Mouse (Mus musculus) stomach, embryonic 14.5 days (tissue): ENCODE data around the gene Sept9. TPM values are rescaled to one million over a fixed set of nuclear protein-coding genes. Genes with fewer than 3 reads are reported as not detected.

Source experiments
- ATAC-seq: fragments of 200-750 bp; cut with Nextera tagmentation; 2 replicates; pipeline ENCODE4 v1.8.0; 2017; ENCODE audit warnings: low read depth, moderate TSS enrichment; ENCODE audit not compliant: insufficient number of reproducible peaks, insufficient read depth, low FRiP score
- H3K27ac ChIP-seq: fragments of 300-500 bp; sonication (generic); 2 replicates; pipeline ENCODE4 v1.5.1; 2014; ENCODE audit warnings: mild to moderate bottlenecking, low read length, moderate library complexity, mixed read lengths
- H3K27me3 ChIP-seq: fragments of 300-500 bp; sonication (generic); 2 replicates; pipeline ENCODE4 v1.6.1; 2014; ENCODE audit warnings: low read length, control low read depth, mixed read lengths; ENCODE audit not compliant: control insufficient read depth, insufficient read depth
- H3K36me3 ChIP-seq: fragments of 300-500 bp; sonication (generic); 2 replicates; pipeline ENCODE4 v1.6.1; 2014; ENCODE audit warnings: mild to moderate bottlenecking, control low read depth, low read length, moderate library complexity, mixed read lengths; ENCODE audit not compliant: control insufficient read depth, insufficient read depth
- H3K4me1 ChIP-seq: fragments of 300-500 bp; sonication (generic); 2 replicates; pipeline ENCODE4 v1.6.1; 2014; ENCODE audit warnings: low read length, control low read depth, mixed read lengths; ENCODE audit not compliant: control insufficient read depth, insufficient read depth
- H3K4me2 ChIP-seq: fragments of 300-500 bp; sonication (generic); replicated peaks from 2 replicates; pipeline ENCODE4 v1.6.1; 2014; ENCODE audit warnings: low read depth, low read length, control low read depth
- H3K4me3 ChIP-seq: fragments of 300-500 bp; sonication (generic); 2 replicates; pipeline ENCODE4 v1.5.1; 2014; ENCODE audit warnings: low read depth, low read length, control low read depth
- H3K9ac ChIP-seq: fragments of 300-500 bp; sonication (generic); replicated peaks from 2 replicates; pipeline ENCODE4 v1.6.1; 2014; ENCODE audit warnings: low read depth, mild to moderate bottlenecking, control low read depth, low read length, moderate library complexity, mixed read lengths
- H3K9me3 ChIP-seq: fragments of 300-500 bp; sonication (generic); 2 replicates; pipeline ENCODE4 v1.6.1; 2016; ENCODE audit warnings: low read depth, low read length, control low read depth; ENCODE audit not compliant: control insufficient read depth
- WGBS: fragments of 180-500 bp; shearing (Covaris S2); extraction: QIAGEN DNeasy Blood & Tissue Kit; methylation state at CpG from one replicate; pipeline ENCODE4 v1.1.7; 2014; 5-methylcytosine and 5-hydroxymethylcytosine counted together
- polyA plus RNA-seq: library from polyadenylated mRNA; unstranded; fragments of >200 nt; fragmentation: Nextera tagmentation; extraction: Ambion mirVana; gene quantifications from 2 replicates; pipeline ENCODE4 v1.2.1, GENCODE M21; 2014

Gene Sept9
- polyA plus RNA-seq, 1 experiment from 2014 or later = 106 TPM

- Histone ChIP-seq H3K36me3 (no peaks in the 10 kb centered on the region), H3K4me1 (peaks cover 39% of the 10 kb centered on the region), H3K27me3 (no peaks in the 10 kb centered on the region), H3K27ac (no peak overlapping the region), H3K9ac (no peak overlapping the region), H3K4me2 (no peak overlapping the region), H3K9me3 (no peaks in the 10 kb centered on the region), H3K4me3 (no peak overlapping the region)
- WGBS = 41% methylated on average over 12 of the region's 12 CpGs
- ATAC-seq = no peak
Observed at GRCm38 (mm10) chr11:117325468-117326139, 126.1 kb downstream of the Sept9 start.

GRCm38 (mm10) chr11:117326140-117326725 lies 126.8 kb downstream of the Sept9 start:
- no peak overlapping the region for H3K9ac ChIP-seq
- WGBS = 66% methylated on average over 4 of the region's 4 CpGs
- ATAC-seq = no peak
- no peaks in the 10 kb centered on the region for H3K36me3 ChIP-seq
- H3K9me3 ChIP-seq = no peaks in the 10 kb centered on the region
- H3K27me3 ChIP-seq = no peaks in the 10 kb centered on the region
- H3K4me2 ChIP-seq = no peak overlapping the region
- H3K27ac ChIP-seq = peak overlapping the region; percentile 3; the same call in 1 of the 2 replicates
- peaks cover 42% of the 10 kb centered on the region for H3K4me1 ChIP-seq
- no peak overlapping the region for H3K4me3 ChIP-seq

- Histone ChIP-seq H3K27ac (no peak overlapping the region), H3K4me2 (no peak overlapping the region), H3K9ac (no peak overlapping the region), H3K4me1 (peaks cover 49% of the 10 kb centered on the region), H3K4me3 (no peak overlapping the region), H3K27me3 (no peaks in the 10 kb centered on the region), H3K36me3 (no peaks in the 10 kb centered on the region), H3K9me3 (no peaks in the 10 kb centered on the region)
- ATAC-seq = no peak
- WGBS = 69% methylated on average over 16 of the region's 16 CpGs
Observed at GRCm38 (mm10) chr11:117326867-117327600, 127.6 kb downstream of the Sept9 start.

- Histone ChIP-seq H3K27me3 (no peaks in the 10 kb centered on the region), H3K4me2 (no peak overlapping the region), H3K4me3 (no peak overlapping the region), H3K36me3 (no peaks in the 10 kb centered on the region), H3K4me1 (peaks cover 51% of the 10 kb centered on the region), H3K27ac (no peak overlapping the region), H3K9ac (no peak overlapping the region), H3K9me3 (no peaks in the 10 kb centered on the region)
- WGBS = 75% methylated on average over 5 of the region's 5 CpGs
- ATAC-seq = no peak
Observed at GRCm38 (mm10) chr11:117327633-117328032, 128.2 kb downstream of the Sept9 start.

- H3K36me3 ChIP-seq = no peaks in the 10 kb centered on the region
- no peak overlapping the region for H3K4me3 ChIP-seq
- no peak overlapping the region for H3K4me2 ChIP-seq
- no peaks in the 10 kb centered on the region for H3K9me3 ChIP-seq
- H3K9ac ChIP-seq = no peak overlapping the region
- H3K4me1 ChIP-seq = peaks cover 60% of the 10 kb centered on the region
- WGBS = 68% methylated on average over 12 of the region's 12 CpGs
- H3K27ac ChIP-seq = 0 out of 2 replicates have a peak overlapping the region, but pooled peaks have one; percentile 52
- no peak for ATAC-seq
- H3K27me3 ChIP-seq = no peaks in the 10 kb centered on the region
Observed at GRCm38 (mm10) chr11:117330076-117330950, 130.9 kb downstream of the Sept9 start.

GRCm38 (mm10) chr11:117330951-117331254 lies 131.4 kb downstream of the Sept9 start:
- Histone ChIP-seq H3K4me2 (peak overlapping the region; percentile 91; the same call in 1 of the 2 replicates), H3K27ac (peak overlapping the region; percentile 96; the same call in 1 of the 2 replicates), H3K4me1 (peaks cover 58% of the 10 kb centered on the region), H3K36me3 (no peaks in the 10 kb centered on the region), H3K9me3 (no peaks in the 10 kb centered on the region), H3K27me3 (no peaks in the 10 kb centered on the region), H3K9ac (no peak overlapping the region), H3K4me3 (no peak overlapping the region)
- 39% methylated on average over 7 of the region's 7 CpGs for WGBS
- ATAC-seq = no peak

- Histone ChIP-seq H3K36me3 (no peaks in the 10 kb centered on the region), H3K27me3 (no peaks in the 10 kb centered on the region), H3K9ac (peak overlapping the region; percentile 77), H3K9me3 (no peaks in the 10 kb centered on the region), H3K4me1 (peaks cover 61% of the 10 kb centered on the region), H3K4me3 (peak overlapping the region; percentile 54), H3K27ac (peak overlapping the region; percentile 96), H3K4me2 (peak overlapping the region; percentile 91)
- ATAC-seq = peak; percentile 21; the same call in 1 of the 2 replicates
- 2% methylated on average over 17 of the region's 17 CpGs for WGBS
Observed at GRCm38 (mm10) chr11:117331361-117332241, 132.1 kb downstream of the Sept9 start.
